Mouse (Mus musculus): ENCODE results near the gene Erc2.

GRCm38 (mm10) chr14:28206303-28206702, 584.1 kb downstream of the Erc2 start:
- no peak for TF ChIP-seq GATA1 (IDR thresholded peaks at IDR 0.05; ENCODE audit: borderline replicate concordance, low read length)
- TF ChIP-seq FLI1 (IDR thresholded peaks at IDR 0.05; ENCODE audit: low read length): no peak
